Mouse (Mus musculus) kidney, adult 11 months (tissue): ENCODE data around the gene Olfr639.
"Not testable (repeated sequence)": the region's sequence is repeated elsewhere in the genome, so short reads cannot be mapped to it uniquely, and the experiment has no call there.

Experiments
- DNase-seq: peaks from one replicate; pipeline ENCODE4 v3.0.0; 2022

The Olfr639 gene

DNA sequence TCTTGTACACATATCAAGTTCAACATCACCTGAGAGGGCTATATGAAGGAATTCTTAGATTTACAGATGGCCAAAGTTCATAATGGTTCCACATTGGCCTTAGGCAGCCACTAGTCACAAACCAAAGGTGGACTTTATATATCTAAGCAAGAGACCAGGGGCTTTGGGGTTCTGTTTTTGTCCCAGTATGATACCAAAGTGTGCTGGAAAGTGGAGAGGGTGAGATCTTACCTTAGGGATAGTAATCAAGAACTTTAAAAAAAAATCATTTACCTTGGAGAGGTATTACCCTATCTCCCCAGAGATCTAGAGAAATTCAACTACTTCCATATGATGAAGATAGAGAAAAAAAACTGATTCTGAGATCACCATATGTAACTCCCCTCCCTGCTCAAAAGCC lies at the start of gene Olfr639:
TSS of gene Olfr639 (minus strand) at position 101 of the 400 bp plus-strand sequence.
- no peak for DNase-seq

- DNase-seq = no peak
These were observed 44.2 kb upstream of the Olfr639 start, which contains the start of gene 4930516K23Rik for GRCm38 (mm10) chr7:104061345-104061744. Gene 4930516K23Rik (minus strand): TSS chr7:104061445.

- DNase-seq = no peak
These were observed 42.1 kb upstream of the Olfr639 start for GRCm38 (mm10) chr7:104059215-104059614.

- no peak for DNase-seq
These were observed 35.5 kb upstream of the Olfr639 start, which contains the start of gene Olfr642 for GRCm38 (mm10) chr7:104052566-104052965. Gene Olfr642 (minus strand): TSS chr7:104052666.

DNA sequence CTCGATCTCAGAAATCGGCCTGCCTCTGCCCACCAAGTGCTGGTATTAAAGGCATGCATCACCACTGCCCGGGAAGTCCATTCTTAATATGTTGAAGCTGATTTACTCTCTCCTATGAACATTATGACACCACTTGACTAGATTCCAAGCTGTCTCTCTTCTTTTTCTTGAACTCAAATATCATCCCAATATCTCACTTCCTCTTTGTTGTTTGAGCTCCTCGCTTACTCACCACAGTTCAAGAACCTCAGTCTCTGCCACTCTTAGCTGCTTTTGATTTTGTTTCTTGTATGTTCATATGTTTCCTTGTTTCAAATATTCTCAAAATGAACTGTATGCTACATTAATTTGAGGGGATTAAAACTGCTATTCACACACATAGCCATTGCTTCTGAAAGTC lies 33.6 kb upstream of the Olfr639 start:
- DNase-seq = no peak

DNA sequence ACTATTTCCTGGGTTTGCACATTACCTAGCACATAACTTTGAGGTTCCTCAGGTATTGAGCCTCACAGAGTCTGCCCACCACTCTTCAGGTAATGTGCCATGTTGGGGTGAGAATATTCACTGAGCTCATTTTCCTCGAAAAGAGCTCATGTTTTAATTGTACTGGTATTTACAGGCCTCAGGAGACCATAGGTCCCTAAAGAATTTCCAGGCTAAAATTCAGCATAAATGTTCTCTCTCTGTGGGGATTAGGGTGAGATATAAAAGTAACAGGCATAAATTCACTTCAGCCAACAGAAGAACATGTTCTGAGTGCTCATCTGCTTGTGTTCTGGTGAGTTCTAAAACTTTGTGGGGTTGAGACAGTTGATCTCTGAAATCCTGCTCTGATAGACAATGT lies 18.0 kb upstream of the Olfr639 start, which contains the start of gene Olfr641:
TSS of gene Olfr641 (plus strand) at position 301 of the 400 bp plus-strand sequence.
- DNase-seq = no peak

DNA sequence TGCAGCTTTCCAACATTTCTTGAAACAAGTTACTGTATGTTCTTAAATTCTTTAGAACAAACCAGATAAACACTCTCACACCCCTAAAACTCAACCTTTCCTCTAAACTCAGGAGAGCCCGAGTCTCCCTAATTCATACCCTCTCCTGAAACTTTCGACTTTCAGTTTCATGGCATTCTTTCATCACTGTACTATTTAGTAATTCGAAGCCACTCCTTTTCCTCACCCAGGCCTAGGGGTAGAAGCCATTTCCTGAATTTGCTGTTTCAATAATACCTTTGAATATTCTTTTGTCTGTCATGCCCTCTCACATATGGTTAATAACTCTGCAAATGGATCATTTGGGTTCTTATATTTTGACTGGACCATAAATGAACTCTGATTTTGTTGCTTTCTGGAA lies 9.9 kb upstream of the Olfr639 start:
- DNase-seq = no peak

DNA sequence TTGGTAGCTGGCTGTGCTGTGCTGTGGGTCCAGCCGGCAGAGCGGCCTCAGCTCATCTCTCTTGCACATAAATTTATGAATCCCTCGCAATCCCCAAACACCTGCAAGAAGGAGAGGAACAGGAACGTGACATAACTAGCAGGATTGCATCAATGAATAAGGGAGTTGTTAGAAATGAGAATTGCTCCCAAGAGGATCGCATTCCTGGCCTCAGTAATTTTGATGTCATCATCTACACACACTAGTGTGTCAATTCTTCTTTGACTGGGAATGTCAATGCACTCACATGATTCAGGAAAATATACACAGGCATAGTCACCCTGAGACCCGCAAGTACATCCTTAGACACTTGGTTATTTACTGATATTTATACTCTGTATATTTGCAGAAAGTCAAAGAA lies 8.4 kb upstream of the Olfr639 start, which contains the start of gene Olfr640:
TSS of gene Olfr640 (minus strand) at position 101 of the 400 bp plus-strand sequence.
- no peak for DNase-seq

DNA sequence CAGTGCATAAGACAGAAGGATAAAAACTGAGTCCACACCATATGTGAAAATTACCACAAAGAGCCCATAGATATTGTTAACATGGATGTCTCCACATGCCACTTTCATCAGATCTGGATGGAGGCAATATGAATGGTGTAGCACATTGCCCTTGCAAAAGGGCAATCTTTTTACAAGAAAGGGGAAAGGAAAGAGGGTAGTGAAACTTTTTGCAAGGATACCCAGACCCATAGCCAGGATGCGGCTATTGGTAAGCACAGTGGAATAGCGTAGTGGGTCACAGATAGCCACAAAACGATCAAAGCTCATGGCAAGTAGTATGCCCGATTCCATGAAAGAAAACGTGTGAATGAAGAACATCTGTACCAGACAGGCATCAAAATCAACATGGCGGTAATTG lies 4.5 kb upstream of the Olfr639 start:
- no peak for DNase-seq

DNA sequence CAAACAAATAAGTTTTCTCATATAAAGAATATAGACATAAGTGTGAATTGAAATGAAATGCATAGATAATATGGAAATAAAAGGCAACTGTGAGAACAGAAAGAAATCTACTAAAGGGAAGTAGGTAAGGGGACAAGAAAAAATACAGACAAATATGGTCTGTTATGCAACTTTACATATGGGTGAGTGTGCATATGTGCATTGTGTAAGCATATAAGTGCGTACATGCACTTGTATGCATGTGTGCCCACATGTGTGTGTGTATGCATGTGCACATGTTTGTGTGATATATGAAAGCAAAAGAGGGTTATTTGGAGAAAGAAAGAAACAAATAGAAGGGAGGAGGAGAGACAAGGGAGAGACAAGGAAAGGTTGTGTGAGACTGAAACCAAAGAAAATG lies 1.9 kb upstream of the Olfr639 start:
- DNase-seq = no peak

DNA sequence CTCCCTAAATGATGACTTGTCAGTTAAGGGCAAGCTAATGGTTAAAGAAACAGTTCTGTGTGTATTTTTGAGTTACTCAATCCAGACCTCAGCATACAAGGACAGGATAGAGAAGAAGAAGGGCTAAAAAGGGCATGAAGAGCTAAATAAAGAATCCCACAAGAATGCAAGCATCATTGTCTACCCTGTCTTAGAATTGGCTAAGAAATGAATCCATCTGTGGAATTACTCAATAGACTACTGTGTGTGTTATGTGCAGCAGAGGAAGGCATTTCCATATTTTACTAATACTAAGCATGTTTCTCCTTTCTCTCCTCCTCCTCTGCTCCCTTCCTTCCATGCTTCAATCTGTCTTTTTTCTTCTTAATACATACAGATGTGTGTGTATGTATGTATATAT lies 18.0 kb downstream of the Olfr639 start:
- no peak for DNase-seq

DNA sequence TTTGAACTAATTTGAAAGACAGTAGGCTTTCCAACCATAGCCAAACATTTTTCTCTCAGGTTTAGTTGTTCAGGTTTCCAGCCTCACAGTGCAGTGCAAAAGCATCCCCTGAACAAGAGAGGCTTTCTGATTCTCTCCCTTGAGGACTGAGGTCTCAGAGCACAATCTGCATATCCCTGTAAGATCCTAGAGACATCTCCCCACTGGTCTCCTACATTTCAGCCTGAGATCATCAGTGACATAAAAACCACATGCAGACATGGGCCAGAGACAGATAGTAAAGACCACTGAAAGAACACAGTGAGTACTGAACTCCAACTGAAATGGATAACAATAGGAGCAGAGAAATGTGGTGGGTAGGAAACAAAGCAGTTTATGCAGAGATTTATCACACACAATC lies 18.7 kb downstream of the Olfr639 start, which contains the start of gene Olfr638:
TSS of gene Olfr638 (plus strand) at position 301 of the 400 bp plus-strand sequence.
- DNase-seq = no peak

- no peak for DNase-seq
These were observed 45.3 kb downstream of the Olfr639 start for GRCm38 (mm10) chr7:103971782-103972181.

DNA sequence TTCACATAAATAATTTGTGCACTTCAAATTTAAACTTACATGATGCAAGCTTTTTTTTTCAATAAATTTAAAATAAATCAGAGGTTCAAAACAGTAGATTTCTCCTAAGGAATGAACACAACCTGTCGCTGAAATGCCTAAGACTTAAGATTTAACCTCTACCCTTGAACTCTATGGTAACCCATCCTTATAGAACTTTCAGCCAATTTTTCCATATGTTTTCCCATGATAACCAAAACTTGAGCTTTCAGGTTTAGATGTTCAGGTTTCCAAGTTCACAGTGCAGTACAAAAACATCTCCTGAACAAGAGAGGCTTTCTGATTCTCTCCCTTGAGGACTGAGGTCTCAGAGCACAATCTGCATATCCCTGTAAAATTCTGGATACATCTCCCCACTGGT lies 46.3 kb downstream of the Olfr639 start, which contains the start of gene Olfr635:
TSS of gene Olfr635 (plus strand) at position 301 of the 400 bp plus-strand sequence.
- no peak for DNase-seq

DNA sequence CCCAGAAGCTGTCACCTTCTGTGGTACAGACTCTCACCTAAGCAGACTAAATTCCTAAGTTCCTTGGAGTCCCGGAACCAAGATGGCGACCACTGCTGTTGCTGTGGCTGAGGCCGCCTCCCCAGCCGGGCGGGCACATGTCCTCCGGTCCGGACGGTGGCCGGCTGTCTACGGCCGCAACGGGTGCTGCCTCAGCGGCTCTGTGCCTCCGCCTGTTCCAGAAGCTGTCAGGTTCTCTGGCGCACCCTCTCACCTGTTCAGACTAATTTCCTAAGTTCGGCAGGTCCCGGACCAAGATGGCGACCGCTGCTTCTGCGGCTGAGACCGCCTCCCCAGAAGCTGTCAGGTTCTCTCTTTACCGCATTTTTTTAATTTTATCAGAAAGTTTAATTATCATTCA lies 50.2 kb downstream of the Olfr639 start:
- not testable (repeated sequence) for DNase-seq
